Mouse (Mus musculus) testis, adult 2 months (tissue): Measurements from ENCODE around the gene 1810010H24Rik.

Experiments used
- CTCF ChIP-seq: fragments of 200-500 bp; IDR thresholded peaks from 2 replicates; pipeline ENCODE4 v1.5.1; 2012; ENCODE audit warnings: low read depth, mild to moderate bottlenecking, inconsistent platforms, low read length, moderate library complexity; ENCODE audit not compliant: control insufficient read depth, insufficient read depth, insufficient replicate concordance
- POLR2A ChIP-seq: fragments of 200-500 bp; IDR thresholded peaks from 2 replicates; pipeline ENCODE4 v1.6.1; 2012; ENCODE audit warnings: low read depth, mild to moderate bottlenecking, inconsistent platforms, low read length, moderate library complexity; ENCODE audit not compliant: control insufficient read depth

GRCm38 (mm10) chr11:107054870-107055269 is 29.4 kb downstream of the 1810010H24Rik start:
- TF ChIP-seq CTCF = no peak
- no peak for TF ChIP-seq POLR2A
